Mouse (Mus musculus): ENCODE measurements around the gene Ankdd1b. TPM values are rescaled to one million over a fixed set of nuclear protein-coding genes. Genes with fewer than 3 reads are reported as not detected.

Ankdd1b gene
- polyA plus RNA-seq (2016; fragmentation: Nextera tagmentation; extraction: Ambion mirVana): 0.21 TPM in 1 of 2 replicates, not detected in the other

DNA sequence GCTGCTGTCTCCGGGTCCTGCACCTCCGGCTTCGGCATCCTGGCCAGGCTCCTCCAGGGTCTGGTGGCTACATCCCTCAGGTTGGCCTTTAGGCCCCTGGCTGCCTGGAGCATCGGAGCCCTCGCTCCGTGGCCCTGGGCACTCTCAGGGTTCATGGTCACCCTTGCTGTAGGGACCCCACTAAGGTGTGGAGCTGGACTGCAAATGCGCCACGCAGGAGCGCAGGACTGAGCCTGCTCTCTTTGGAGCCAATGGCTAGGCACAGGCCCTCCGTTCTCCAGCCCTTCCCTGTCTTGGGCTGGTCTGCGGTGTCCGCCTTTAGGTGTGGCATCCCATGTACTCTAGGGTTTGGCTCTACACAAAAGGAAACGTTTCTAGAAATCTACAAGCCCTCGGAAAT is at the start of gene Ankdd1b:
Gene Ankdd1b (minus strand): TSS at position 242 of the 400 bp plus-strand sequence.
- WGBS: 89% methylated on average over 14 of the region's 14 CpGs
- DNase-seq (ENCODE audit: low spot score): no peak
- no peaks in the 10 kb centered on the region for H3K4me1 ChIP-seq (replicated peaks)

DNA sequence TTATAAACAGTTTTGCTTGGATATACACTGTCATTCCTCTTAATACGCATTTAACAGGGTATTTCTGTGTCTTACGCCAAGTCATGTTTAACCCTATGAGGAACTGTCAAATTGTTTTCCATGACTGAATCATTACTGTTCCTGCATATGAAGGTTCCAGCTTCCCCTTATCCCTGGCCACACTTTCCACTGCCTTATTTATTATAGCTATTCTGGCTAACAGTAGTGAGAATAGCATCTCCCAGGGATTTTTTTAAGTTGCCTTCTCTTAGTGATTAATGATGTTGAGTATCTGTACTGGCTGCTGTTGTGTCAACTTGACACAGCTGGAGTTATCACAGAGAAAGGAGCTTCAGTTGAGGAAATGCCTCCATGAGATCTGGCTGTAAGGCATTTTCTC is 46.3 kb upstream of the Ankdd1b start:
- H3K4me1 ChIP-seq (replicated peaks): no peaks in the 10 kb centered on the region
- DNase-seq (ENCODE audit: low spot score): no peak
- 97% methylated on average over 2 of the region's 2 CpGs for WGBS
- H3K4me3 ChIP-seq: no peak overlapping the region
- H3K27ac ChIP-seq: no peak overlapping the region
- no peaks in the 10 kb centered on the region for H3K9me3 ChIP-seq
- H3K36me3 ChIP-seq: peaks cover 9% of the 10 kb centered on the region; the same call in 1 of the 2 replicates
- H3K27me3 ChIP-seq (ENCODE audit: insufficient read depth, poor library complexity, severe bottlenecking): no peaks in the 10 kb centered on the region

More for the DNA sequence above, at the start of gene Ankdd1b:
- no peaks in the 10 kb centered on the region for H3K9me3 ChIP-seq
- H3K36me3 ChIP-seq: no peaks in the 10 kb centered on the region
- H3K4me3 ChIP-seq: no peak within 1 kb of the TSS
- H3K27me3 ChIP-seq (ENCODE audit: insufficient read depth, poor library complexity, severe bottlenecking): no peaks in the 10 kb centered on the region
- no peak within 1 kb of the TSS for H3K27ac ChIP-seq

DNA sequence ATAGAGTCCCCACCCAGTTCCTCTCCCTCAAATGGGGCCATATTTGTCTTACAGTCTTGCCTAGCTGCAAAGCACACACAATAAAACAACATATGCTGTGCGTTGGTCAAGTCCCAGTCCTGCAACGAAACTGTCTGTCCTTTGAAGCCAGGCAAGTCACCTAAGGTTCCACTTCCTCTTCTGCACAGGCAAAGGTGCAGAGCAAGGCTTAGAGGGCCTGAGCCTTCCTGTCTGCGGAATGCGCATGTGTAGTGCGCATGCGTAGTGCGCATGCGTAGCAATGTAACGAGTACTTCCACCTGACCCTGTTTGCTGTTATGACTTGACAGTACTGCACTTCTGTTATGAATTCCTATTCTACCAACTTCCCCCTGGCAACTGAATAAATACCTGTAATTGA is 45.3 kb upstream of the Ankdd1b start:
- H3K9me3 ChIP-seq: no peaks in the 10 kb centered on the region
- H3K4me3 ChIP-seq: no peak overlapping the region
- H3K27me3 ChIP-seq (ENCODE audit: insufficient read depth, poor library complexity, severe bottlenecking): no peaks in the 10 kb centered on the region
- 95% methylated on average over 9 of the region's 9 CpGs for WGBS
- no peak overlapping the region for H3K27ac ChIP-seq
- H3K36me3 ChIP-seq: peaks cover 9% of the 10 kb centered on the region; the same call in 1 of the 2 replicates
- H3K4me1 ChIP-seq (replicated peaks): no peaks in the 10 kb centered on the region
- DNase-seq (ENCODE audit: low spot score): no peak

DNA sequence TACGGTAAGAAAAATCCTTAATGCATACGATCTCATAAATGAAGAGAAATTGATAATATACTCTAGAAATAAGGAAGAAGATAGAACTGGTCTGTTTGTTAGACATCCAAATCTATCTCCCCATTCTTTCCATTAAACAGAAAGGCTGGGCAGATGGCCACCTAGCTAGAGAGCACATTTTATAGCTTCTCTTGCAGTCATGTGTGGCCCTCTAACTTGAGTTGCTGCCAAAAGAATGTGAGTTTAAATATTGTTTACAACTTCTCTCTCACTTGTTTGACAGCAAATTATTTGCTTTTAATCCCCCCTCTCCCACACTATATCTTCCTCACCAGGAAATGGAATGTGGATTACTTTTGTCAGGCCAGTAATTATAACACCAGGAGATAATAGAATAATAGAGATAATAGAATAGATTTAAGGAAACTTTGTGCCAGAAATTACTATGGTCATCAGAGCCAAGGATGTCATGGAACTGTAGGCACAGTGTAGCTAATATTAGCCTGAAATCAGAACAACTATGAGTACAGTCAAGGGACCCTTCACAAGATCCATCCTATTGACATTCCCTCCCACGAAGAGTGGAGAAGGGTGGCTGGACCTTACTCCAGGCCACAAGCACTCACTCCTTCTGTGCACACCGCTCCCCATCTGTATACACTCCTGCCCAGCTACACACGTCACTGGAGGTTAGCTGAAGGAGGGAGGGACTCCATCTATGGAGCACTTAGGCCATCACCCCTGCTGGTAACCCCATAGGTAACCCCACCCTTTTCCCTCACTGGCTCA is 43.4 kb upstream of the Ankdd1b start:
- Histone ChIP-seq H3K9me3 (no peaks in the 10 kb centered on the region), H3K27ac (no peak overlapping the region), H3K27me3 (ENCODE audit: insufficient read depth, poor library complexity, severe bottlenecking) (no peaks in the 10 kb centered on the region), H3K36me3 (peaks cover 9% of the 10 kb centered on the region; the same call in 1 of the 2 replicates), H3K4me3 (no peak overlapping the region), H3K4me1 (replicated peaks) (no peaks in the 10 kb centered on the region)
- DNase-seq (ENCODE audit: low spot score): no peak
- 87% methylated on average over 5 of the region's 5 CpGs for WGBS

DNA sequence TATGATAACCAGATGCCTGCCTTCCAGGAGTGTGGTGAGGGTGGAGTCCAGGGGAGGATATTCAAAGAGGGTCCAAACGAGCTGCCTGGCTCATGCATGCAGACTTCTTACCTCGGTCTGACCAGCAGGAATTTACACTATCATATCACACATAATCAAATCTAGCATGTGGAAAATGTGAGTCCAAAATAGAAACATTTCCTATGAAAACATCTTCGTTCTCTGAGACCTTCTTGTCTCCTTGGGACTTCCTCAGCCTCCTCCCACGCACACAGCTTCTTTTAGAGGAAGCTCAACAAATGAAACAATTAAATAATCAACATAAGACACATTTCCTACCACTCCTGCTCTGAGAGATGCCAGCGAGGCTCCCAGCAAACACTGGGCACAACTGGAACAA is 40.9 kb upstream of the Ankdd1b start:
- WGBS: 82% methylated on average over 5 of the region's 5 CpGs
- DNase-seq (ENCODE audit: low spot score): no peak
- no peak overlapping the region for H3K27ac ChIP-seq

DNA sequence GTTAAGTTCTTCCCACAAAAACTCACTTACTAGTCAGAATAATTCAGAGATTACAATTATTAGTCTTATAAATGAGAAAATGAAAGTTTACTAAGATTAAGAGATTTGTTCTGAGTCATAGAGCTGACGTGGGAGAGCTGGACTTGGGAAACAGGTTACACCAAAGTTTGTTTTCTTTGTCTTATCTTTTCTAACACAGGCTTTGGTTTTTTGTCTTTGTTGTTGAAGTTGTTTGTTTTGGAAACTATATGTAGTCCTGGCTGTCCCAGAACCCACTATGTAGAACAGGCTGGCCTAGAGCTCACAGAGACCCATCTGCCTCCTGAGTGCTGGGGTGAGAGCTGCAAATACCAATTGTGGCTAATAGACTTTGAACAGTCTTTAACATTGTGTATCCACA is 40.3 kb upstream of the Ankdd1b start:
- no peak for DNase-seq (ENCODE audit: low spot score)
- 80% methylated on average over 1 of the region's 1 CpGs for WGBS

More for the DNA sequence above, 40.9 kb upstream of the Ankdd1b start:
- H3K36me3 ChIP-seq: peaks cover 12% of the 10 kb centered on the region; the same call in 1 of the 2 replicates
- no peaks in the 10 kb centered on the region for H3K9me3 ChIP-seq
- H3K4me1 ChIP-seq (replicated peaks): no peaks in the 10 kb centered on the region
- H3K27me3 ChIP-seq (ENCODE audit: insufficient read depth, poor library complexity, severe bottlenecking): no peaks in the 10 kb centered on the region
- no peak overlapping the region for H3K4me3 ChIP-seq

DNA sequence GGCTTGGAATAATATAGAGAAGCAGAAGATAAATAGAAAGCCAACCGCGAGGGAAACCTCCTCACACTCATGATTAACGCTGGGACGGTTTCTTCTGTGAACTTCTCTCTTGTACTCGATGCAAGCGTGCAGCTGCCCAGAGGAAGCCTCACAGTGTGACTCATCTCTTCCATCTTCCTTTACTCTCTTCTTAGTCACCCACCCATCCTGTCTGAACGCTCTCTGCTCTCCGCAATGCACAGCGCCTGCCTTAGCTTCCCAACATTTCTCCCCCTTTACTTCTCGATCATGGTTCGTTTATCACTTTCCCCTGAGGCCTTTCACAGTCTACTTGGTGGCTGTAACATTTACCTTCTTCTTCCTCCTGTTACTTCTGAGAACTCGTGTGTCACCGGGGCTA is 39.6 kb upstream of the Ankdd1b start:
- WGBS: 89% methylated on average over 13 of the region's 13 CpGs
- Histone ChIP-seq H3K4me3 (no peak overlapping the region), H3K4me1 (replicated peaks) (no peaks in the 10 kb centered on the region), H3K27me3 (ENCODE audit: insufficient read depth, poor library complexity, severe bottlenecking) (no peaks in the 10 kb centered on the region), H3K36me3 (0 out of 2 replicates have a peak, but pooled peaks cover 4% of the 10 kb centered on the region), H3K27ac (no peak overlapping the region), H3K9me3 (no peaks in the 10 kb centered on the region)
- no peak for DNase-seq (ENCODE audit: low spot score)

More for the DNA sequence above, 40.3 kb upstream of the Ankdd1b start:
- Histone ChIP-seq H3K36me3 (peaks cover 6% of the 10 kb centered on the region; the same call in 1 of the 2 replicates), H3K9me3 (no peaks in the 10 kb centered on the region), H3K27me3 (ENCODE audit: insufficient read depth, poor library complexity, severe bottlenecking) (no peaks in the 10 kb centered on the region), H3K4me1 (replicated peaks) (no peaks in the 10 kb centered on the region), H3K27ac (no peak overlapping the region), H3K4me3 (no peak overlapping the region)

DNA sequence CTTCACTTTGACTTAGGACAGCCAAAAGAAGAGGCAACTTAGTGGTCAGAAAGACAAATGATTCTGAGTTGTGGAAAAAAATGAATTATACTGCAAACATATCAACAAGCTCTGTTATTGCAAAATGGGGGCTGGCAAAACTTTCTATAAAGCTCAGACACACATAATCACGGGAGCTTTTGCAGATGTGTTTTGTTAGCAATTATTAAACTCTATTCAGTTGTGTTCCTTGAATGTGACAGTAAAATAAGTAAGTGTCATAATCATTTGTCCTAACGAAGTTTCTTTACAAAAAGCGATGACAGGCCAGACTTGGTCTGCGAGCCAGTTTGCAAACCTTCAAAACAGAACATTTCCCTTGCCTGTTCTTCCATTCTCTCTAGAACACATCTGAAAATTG is 36.5 kb upstream of the Ankdd1b start:
- no peak for DNase-seq (ENCODE audit: low spot score)
- 93% methylated on average over 4 of the region's 4 CpGs for WGBS
- no peaks in the 10 kb centered on the region for H3K4me1 ChIP-seq (replicated peaks)
- no peak overlapping the region for H3K27ac ChIP-seq
- H3K4me3 ChIP-seq: no peak overlapping the region
- H3K27me3 ChIP-seq (ENCODE audit: insufficient read depth, poor library complexity, severe bottlenecking): no peaks in the 10 kb centered on the region
- H3K36me3 ChIP-seq: 0 out of 2 replicates have a peak, but pooled peaks cover 4% of the 10 kb centered on the region
- H3K9me3 ChIP-seq: no peaks in the 10 kb centered on the region

DNA sequence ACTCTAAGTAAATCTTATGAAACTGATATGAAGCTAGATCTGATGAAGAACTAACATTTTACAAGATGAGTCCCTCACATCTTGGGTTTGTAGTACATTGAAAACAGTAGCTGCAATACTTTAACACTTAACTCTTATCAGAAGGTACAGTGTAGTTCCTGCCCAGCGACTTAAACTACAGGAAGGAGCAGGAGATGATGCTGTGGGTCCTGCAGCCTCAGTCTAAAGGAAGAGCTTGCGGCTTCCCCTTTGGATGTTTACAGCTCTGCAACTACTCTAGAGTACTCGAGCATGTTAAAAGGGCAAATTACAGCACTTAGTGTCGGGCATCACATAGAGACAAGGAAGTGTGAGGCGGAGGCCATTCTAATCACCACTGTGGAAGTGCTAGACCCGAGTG is 35.3 kb upstream of the Ankdd1b start:
- no peaks in the 10 kb centered on the region for H3K9me3 ChIP-seq
- H3K4me3 ChIP-seq: no peak overlapping the region
- DNase-seq (ENCODE audit: low spot score): no peak
- 89% methylated on average over 6 of the region's 6 CpGs for WGBS
- 0 out of 2 replicates have a peak, but pooled peaks cover 4% of the 10 kb centered on the region for H3K36me3 ChIP-seq
- no peaks in the 10 kb centered on the region for H3K27me3 ChIP-seq (ENCODE audit: insufficient read depth, poor library complexity, severe bottlenecking)
- H3K27ac ChIP-seq: no peak overlapping the region
- no peaks in the 10 kb centered on the region for H3K4me1 ChIP-seq (replicated peaks)

DNA sequence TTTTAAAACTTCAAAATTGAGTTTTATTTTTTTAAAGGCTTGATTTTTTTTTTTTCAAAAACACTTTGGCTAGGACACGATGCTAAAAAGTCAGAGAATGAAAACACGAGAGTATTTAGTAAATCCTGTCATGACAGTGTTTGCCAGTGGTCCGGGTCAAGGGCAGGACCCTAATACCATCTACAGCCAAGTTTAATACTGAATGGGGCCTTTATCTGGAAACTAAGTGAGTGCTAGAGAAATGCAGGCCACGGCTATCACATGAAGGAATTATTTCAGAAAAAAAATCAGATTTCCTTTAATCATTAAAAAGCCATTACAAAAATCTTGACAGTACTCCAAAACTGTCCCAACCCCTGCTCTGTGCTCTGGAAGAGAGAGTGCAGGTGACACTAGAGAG is 34.7 kb upstream of the Ankdd1b start:
- Histone ChIP-seq H3K9me3 (no peaks in the 10 kb centered on the region), H3K27me3 (ENCODE audit: insufficient read depth, poor library complexity, severe bottlenecking) (no peaks in the 10 kb centered on the region), H3K4me1 (replicated peaks) (no peaks in the 10 kb centered on the region), H3K4me3 (no peak overlapping the region), H3K27ac (no peak overlapping the region), H3K36me3 (peaks cover 7% of the 10 kb centered on the region; the same call in 1 of the 2 replicates)
- whole genome bisulfite sequencing: 86% methylated on average over 4 of the region's 4 CpGs
- DNase-seq (ENCODE audit: low spot score): no peak

DNA sequence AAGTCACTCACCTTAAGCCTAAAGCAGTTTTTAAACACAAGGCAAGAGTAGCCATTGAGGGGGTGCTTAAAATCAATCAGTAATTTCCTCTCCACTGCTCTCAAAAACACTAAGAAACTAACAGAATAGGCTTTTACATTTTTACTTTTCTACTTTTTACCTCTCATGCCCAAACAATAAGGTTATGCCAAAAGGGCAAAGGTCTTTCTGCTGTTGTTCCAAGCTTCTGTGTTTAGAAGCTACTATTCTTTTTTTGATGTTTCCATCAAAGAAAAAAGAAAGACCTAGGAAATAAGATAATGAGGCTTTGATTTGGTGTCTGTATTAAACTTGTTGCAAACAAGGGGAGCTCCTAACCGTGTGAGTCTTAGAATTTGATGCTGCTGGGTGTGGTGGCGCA is 28.9 kb upstream of the Ankdd1b start:
- H3K36me3 ChIP-seq: peaks cover 9% of the 10 kb centered on the region; the same call in 1 of the 2 replicates
- no peaks in the 10 kb centered on the region for H3K9me3 ChIP-seq
- 81% methylated on average over 2 of the region's 2 CpGs for WGBS
- no peak overlapping the region for H3K27ac ChIP-seq
- DNase-seq (ENCODE audit: low spot score): no peak
- no peak overlapping the region for H3K4me3 ChIP-seq
- H3K4me1 ChIP-seq (replicated peaks): no peaks in the 10 kb centered on the region
- H3K27me3 ChIP-seq (ENCODE audit: insufficient read depth, poor library complexity, severe bottlenecking): no peaks in the 10 kb centered on the region

DNA sequence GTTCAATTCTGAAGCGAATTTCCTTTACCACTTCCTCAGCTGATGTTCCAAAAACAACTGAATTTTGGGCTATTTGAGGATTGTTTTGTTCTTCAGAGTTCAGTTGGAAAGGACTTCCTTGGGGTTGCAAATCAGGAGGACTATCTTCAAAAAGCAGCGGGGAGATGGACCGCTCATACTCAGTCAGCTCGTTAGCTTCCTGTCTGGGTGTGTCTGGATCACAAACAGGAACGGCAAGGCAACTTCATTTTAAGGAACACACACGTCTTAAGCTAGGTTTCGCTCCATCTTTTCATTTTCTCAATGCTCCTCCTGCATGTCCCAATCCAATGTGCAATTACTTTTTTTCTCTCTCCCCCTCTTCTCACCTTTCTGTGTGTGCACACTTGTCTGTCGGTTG is 25.6 kb upstream of the Ankdd1b start:
- DNase-seq (ENCODE audit: low spot score): no peak
- H3K27ac ChIP-seq: no peak overlapping the region
- WGBS: 91% methylated on average over 8 of the region's 8 CpGs
- no peak overlapping the region for H3K4me3 ChIP-seq
- no peaks in the 10 kb centered on the region for H3K9me3 ChIP-seq
- H3K36me3 ChIP-seq: peaks cover 9% of the 10 kb centered on the region; the same call in 1 of the 2 replicates
- no peaks in the 10 kb centered on the region for H3K27me3 ChIP-seq (ENCODE audit: insufficient read depth, poor library complexity, severe bottlenecking)
- H3K4me1 ChIP-seq (replicated peaks): no peaks in the 10 kb centered on the region; the same call in 1 of the 2 replicates

DNA sequence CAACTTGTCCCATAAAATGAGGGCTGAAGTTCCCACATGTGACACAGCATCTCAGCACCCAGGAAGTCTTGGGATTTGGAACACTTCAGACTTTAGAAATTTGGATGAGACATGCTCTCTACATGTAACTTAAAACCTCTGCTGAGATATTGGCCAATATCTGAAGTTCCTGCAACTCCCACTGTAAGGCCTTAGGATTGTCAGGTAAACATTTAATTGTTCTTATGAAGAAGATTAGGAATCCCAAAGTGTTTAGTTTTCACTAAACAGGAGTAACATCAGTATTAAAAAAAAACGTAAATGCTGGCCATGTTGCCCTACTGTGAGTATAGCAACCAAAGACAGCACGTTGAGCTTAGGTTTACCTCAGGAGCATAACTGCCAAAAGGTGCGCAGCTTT is 19.4 kb upstream of the Ankdd1b start, which contains the start of gene Gm17622:
Gene Gm17622 (plus strand): TSS at position 301 of the 400 bp plus-strand sequence.
- 96% methylated on average over 3 of the region's 3 CpGs for WGBS
- no peak for DNase-seq (ENCODE audit: low spot score)
- Histone ChIP-seq H3K27me3 (ENCODE audit: insufficient read depth, poor library complexity, severe bottlenecking) (no peaks in the 10 kb centered on the region), H3K27ac (no peak within 1 kb of the TSS), H3K36me3 (peaks cover 31% of the 10 kb centered on the region), H3K4me1 (replicated peaks) (no peaks in the 10 kb centered on the region; the same call in 1 of the 2 replicates), H3K9me3 (no peaks in the 10 kb centered on the region), H3K4me3 (no peak within 1 kb of the TSS)
